Mouse (Mus musculus): ENCODE data around the gene Gfod1. TPM values are rescaled to one million over a fixed set of nuclear protein-coding genes. Genes with fewer than 3 reads are reported as not detected.

The Gfod1 gene
- polyA plus RNA-seq, 1 experiment from 2014 or later = 3.8 TPM

DNA sequence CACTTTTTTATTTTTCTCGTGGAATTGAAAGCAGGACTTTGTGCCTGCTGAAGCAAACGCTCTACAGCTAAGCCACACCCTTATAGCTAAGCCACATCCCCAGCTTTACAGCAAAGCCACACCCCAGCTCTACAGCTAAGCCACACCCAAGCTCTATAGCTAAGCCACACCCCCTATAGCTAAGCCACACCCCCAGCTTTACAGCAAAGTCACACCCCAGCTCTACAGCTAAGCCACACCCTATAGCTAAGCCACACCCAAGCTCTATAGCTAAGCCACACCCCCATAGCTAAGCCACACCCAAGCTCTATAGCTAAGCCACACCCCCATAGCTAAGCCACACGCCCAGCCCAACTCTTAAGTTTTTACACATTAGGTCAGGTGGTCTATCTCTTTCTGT, 42.7 kb downstream of the Gfod1 start:
- Histone ChIP-seq H3K9me3 (ENCODE audit: control insufficient read depth, low read length) (no peaks in the 10 kb centered on the region), H3K27ac (ENCODE audit: low read depth, low read length) (no peak overlapping the region), H3K27me3 (ENCODE audit: control insufficient read depth, insufficient read depth, low read length) (no peaks in the 10 kb centered on the region), H3K4me1 (ENCODE audit: control insufficient read depth, insufficient read depth, low read length) (no peaks in the 10 kb centered on the region), H3K4me3 (ENCODE audit: low read depth, low read length) (no peak overlapping the region), H3K36me3 (ENCODE audit: control insufficient read depth, insufficient read depth, low read length) (no peaks in the 10 kb centered on the region), H3K9ac (replicated peaks; ENCODE audit: low read depth, low read length) (no peak overlapping the region), H3K4me2 (ENCODE audit: low read depth, low read length) (no peak overlapping the region)
- 71% methylated on average over 3 of the region's 3 CpGs for WGBS
- ATAC-seq (ENCODE audit: low read depth) = no peak

DNA sequence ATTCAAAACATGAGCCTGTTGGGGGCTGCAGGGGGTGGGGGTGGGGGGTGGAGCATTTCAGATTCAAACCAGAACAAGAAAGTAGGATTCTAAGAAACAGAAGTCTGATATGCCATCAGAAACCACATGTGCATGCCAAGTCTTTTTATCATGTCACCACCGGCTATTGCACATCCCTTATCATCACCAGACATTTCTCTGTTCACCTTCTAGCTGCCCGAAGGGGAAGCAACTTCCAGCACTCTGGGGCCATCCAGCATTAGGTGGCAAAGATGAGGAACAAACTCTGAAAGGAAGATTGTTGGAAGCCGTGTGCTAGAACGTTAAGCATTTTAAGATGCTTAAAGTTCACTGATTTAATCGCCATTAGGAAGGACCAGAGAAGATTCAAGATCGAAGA, 43.2 kb downstream of the Gfod1 start:
- H3K27me3 ChIP-seq (ENCODE audit: control insufficient read depth, insufficient read depth, low read length) = no peaks in the 10 kb centered on the region
- no peak for ATAC-seq (ENCODE audit: low read depth)

DNA sequence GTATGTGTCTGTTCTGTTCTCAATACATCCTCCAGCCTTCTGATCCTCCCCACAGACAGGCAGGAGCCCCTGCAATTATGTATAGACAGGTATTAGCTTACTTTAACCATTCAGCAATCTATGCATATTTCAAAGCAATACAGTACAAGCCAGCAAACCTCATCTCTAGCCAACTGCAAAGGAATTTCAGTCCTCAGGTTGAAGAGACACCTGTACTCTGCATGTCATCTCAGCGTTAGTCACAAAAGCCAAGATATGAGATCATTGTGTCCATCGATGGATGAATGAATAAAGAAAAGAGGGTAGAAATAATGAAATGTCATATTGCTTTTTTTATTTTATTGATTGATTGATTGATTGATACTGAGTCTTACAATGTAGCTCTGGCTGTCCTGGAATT, 47.5 kb downstream of the Gfod1 start:
- WGBS = 90% methylated on average over 2 of the region's 2 CpGs
- Histone ChIP-seq H3K4me3 (ENCODE audit: low read depth, low read length) (no peak overlapping the region), H3K9ac (replicated peaks; ENCODE audit: low read depth, low read length) (no peak overlapping the region), H3K36me3 (ENCODE audit: control insufficient read depth, insufficient read depth, low read length) (no peaks in the 10 kb centered on the region), H3K27me3 (ENCODE audit: control insufficient read depth, insufficient read depth, low read length) (no peaks in the 10 kb centered on the region), H3K4me1 (ENCODE audit: control insufficient read depth, insufficient read depth, low read length) (no peaks in the 10 kb centered on the region), H3K9me3 (ENCODE audit: control insufficient read depth, low read length) (no peaks in the 10 kb centered on the region), H3K4me2 (ENCODE audit: low read depth, low read length) (no peak overlapping the region), H3K27ac (ENCODE audit: low read depth, low read length) (no peak overlapping the region)
- ATAC-seq (ENCODE audit: low read depth) = no peak

More for the DNA sequence above, 43.2 kb downstream of the Gfod1 start:
- H3K27ac ChIP-seq (ENCODE audit: low read depth, low read length) = no peak overlapping the region
- no peaks in the 10 kb centered on the region for H3K9me3 ChIP-seq (ENCODE audit: control insufficient read depth, low read length)
- H3K9ac ChIP-seq (replicated peaks; ENCODE audit: low read depth, low read length) = no peak overlapping the region
- WGBS = 79% methylated on average over 6 of the region's 6 CpGs
- H3K4me3 ChIP-seq (ENCODE audit: low read depth, low read length) = no peak overlapping the region
- H3K36me3 ChIP-seq (ENCODE audit: control insufficient read depth, insufficient read depth, low read length) = no peaks in the 10 kb centered on the region
- no peak overlapping the region for H3K4me2 ChIP-seq (ENCODE audit: low read depth, low read length)
- no peaks in the 10 kb centered on the region for H3K4me1 ChIP-seq (ENCODE audit: control insufficient read depth, insufficient read depth, low read length)

DNA sequence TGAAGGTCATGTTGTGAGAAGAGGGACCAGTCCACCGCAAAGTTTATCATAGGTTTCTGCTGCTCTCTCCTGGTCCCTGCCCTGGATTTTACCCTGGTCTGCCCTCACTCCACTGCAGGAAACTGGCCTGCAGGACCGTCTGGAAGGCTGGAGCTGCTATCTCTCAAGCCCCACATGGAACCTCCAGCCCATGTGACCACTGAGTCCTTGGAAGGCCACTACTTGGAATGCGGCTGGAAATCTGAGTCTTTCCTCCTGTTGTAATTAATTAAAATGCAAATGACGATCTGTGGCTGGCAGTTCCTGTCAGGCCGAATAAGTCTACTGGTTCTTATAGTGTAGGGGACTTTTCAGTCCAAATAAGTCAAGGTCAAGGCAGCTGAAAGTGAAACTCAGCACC, 50.4 kb downstream of the Gfod1 start:
- no peak overlapping the region for H3K27ac ChIP-seq (ENCODE audit: low read depth, low read length)
- no peak overlapping the region for H3K4me3 ChIP-seq (ENCODE audit: low read depth, low read length)
- no peaks in the 10 kb centered on the region for H3K27me3 ChIP-seq (ENCODE audit: control insufficient read depth, insufficient read depth, low read length)
- no peaks in the 10 kb centered on the region for H3K4me1 ChIP-seq (ENCODE audit: control insufficient read depth, insufficient read depth, low read length)
- 60% methylated on average over 5 of the region's 5 CpGs for WGBS
- no peak overlapping the region for H3K9ac ChIP-seq (replicated peaks; ENCODE audit: low read depth, low read length)
- no peak for ATAC-seq (ENCODE audit: low read depth)
- H3K4me2 ChIP-seq (ENCODE audit: low read depth, low read length) = no peak overlapping the region
- no peaks in the 10 kb centered on the region for H3K36me3 ChIP-seq (ENCODE audit: control insufficient read depth, insufficient read depth, low read length)
- no peaks in the 10 kb centered on the region for H3K9me3 ChIP-seq (ENCODE audit: control insufficient read depth, low read length)

DNA sequence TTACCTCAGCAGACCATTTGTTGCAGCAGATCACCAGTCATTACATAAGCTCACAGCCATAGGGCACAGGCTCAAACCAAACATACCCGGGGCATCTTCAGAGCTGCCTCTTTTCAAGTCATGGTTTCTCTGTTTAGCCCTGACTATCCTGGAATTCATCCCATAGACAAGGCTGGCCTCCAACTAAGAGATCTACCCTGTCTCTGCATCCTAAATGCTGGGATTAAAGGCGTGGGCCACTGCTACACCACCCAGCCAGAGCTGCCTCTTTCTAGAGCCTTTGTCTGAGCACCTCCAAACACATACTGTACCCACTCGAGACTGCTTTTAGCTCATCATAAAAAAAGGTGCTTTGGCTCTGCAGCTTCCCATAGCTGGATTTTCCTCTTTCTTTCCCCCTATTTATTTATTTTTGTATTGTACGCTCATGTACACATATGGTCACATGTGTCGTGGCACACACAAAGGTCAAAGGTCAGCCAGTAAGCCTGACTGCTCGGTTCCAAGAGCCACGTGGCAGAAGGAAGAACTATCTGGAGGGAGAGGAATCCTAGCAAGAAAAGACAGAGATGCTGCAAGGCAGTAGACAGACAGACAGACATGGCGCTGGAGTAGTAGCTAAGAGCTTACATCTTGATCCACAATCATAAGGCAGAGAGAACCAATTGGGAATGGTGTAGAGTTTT, 51.7 kb downstream of the Gfod1 start:
- Histone ChIP-seq H3K27me3 (ENCODE audit: control insufficient read depth, insufficient read depth, low read length) (no peaks in the 10 kb centered on the region), H3K9ac (replicated peaks; ENCODE audit: low read depth, low read length) (no peak overlapping the region), H3K4me3 (ENCODE audit: low read depth, low read length) (no peak overlapping the region), H3K36me3 (ENCODE audit: control insufficient read depth, insufficient read depth, low read length) (no peaks in the 10 kb centered on the region), H3K4me1 (ENCODE audit: control insufficient read depth, insufficient read depth, low read length) (no peaks in the 10 kb centered on the region), H3K4me2 (ENCODE audit: low read depth, low read length) (no peak overlapping the region), H3K27ac (ENCODE audit: low read depth, low read length) (no peak overlapping the region), H3K9me3 (ENCODE audit: control insufficient read depth, low read length) (no peaks in the 10 kb centered on the region)
- ATAC-seq (ENCODE audit: low read depth) = no peak
- WGBS = 87% methylated on average over 8 of the region's 8 CpGs

DNA sequence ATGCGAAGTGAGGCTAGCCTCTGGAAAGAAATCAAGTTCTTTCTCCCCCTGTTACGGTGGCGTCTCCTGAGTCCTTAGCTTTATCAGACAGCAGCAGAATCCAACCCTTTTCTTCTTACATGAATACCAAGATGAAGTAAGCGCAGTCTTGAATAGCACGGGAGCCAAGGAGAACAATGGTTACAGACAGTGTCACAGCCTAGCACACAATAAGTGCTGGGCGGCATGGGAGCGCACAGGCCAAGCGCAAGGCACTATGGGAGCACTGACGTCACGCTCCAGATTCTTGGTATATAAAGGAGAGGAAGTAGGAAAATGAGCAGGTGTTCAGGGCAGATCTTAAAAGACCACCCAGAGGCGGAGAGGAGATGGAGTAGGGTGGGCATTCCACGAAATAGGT, 52.6 kb downstream of the Gfod1 start:
- WGBS = 66% methylated on average over 12 of the region's 12 CpGs
- no peak for ATAC-seq (ENCODE audit: low read depth)
- Histone ChIP-seq H3K27me3 (ENCODE audit: control insufficient read depth, insufficient read depth, low read length) (no peaks in the 10 kb centered on the region), H3K9ac (replicated peaks; ENCODE audit: low read depth, low read length) (no peak overlapping the region), H3K4me1 (ENCODE audit: control insufficient read depth, insufficient read depth, low read length) (no peaks in the 10 kb centered on the region), H3K4me2 (ENCODE audit: low read depth, low read length) (no peak overlapping the region), H3K36me3 (ENCODE audit: control insufficient read depth, insufficient read depth, low read length) (no peaks in the 10 kb centered on the region), H3K4me3 (ENCODE audit: low read depth, low read length) (no peak overlapping the region), H3K27ac (ENCODE audit: low read depth, low read length) (no peak overlapping the region), H3K9me3 (ENCODE audit: control insufficient read depth, low read length) (no peaks in the 10 kb centered on the region)

DNA sequence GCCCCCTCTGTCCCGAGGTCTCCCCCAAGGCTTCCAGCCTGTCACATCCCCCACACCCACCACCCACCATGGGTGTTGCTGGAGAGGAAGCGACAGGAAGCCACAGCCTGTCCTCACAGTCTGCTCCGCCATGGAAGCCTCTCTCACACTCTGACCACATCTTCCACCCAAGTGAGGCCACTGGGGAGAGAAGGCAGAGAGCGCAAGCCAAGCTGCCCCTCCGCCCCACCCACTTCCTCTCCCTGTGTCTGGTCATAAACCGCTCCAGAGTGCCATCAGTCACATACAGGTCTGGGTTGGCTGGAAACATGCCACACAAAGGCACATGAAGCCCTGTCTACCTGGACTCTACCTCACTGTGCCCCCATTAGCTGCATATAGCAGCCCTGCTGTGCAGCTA, 53.3 kb downstream of the Gfod1 start:
- WGBS = 79% methylated on average over 6 of the region's 6 CpGs
- H3K27ac ChIP-seq (ENCODE audit: low read depth, low read length) = no peak overlapping the region
- H3K9me3 ChIP-seq (ENCODE audit: control insufficient read depth, low read length) = no peaks in the 10 kb centered on the region
- H3K4me3 ChIP-seq (ENCODE audit: low read depth, low read length) = no peak overlapping the region
- no peak overlapping the region for H3K4me2 ChIP-seq (ENCODE audit: low read depth, low read length)
- no peaks in the 10 kb centered on the region for H3K36me3 ChIP-seq (ENCODE audit: control insufficient read depth, insufficient read depth, low read length)
- H3K9ac ChIP-seq (replicated peaks; ENCODE audit: low read depth, low read length) = no peak overlapping the region
- ATAC-seq (ENCODE audit: low read depth) = no peak
- no peaks in the 10 kb centered on the region for H3K27me3 ChIP-seq (ENCODE audit: control insufficient read depth, insufficient read depth, low read length)
- no peaks in the 10 kb centered on the region for H3K4me1 ChIP-seq (ENCODE audit: control insufficient read depth, insufficient read depth, low read length)

DNA sequence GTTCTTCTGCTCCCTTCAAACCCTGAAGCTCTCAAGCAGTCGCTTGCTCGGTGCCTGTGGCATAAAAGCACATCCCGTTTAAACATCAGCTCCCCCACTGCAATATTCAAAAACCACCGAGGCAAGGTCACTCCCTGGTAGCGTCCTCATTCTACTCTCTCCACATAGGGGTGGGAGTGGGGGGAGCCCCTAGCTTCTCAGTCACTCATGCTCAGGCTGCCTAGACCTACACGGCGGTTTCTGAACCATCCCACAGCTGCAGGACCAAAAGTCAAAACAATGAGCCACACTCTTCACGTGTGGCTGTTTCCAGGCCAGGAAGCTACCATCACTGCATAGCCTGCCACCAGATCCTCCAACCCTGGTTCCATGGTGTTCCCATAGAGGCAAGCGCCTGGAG, 53.9 kb downstream of the Gfod1 start:
- 90% methylated on average over 9 of the region's 9 CpGs for WGBS
- no peak overlapping the region for H3K4me3 ChIP-seq (ENCODE audit: low read depth, low read length)

DNA sequence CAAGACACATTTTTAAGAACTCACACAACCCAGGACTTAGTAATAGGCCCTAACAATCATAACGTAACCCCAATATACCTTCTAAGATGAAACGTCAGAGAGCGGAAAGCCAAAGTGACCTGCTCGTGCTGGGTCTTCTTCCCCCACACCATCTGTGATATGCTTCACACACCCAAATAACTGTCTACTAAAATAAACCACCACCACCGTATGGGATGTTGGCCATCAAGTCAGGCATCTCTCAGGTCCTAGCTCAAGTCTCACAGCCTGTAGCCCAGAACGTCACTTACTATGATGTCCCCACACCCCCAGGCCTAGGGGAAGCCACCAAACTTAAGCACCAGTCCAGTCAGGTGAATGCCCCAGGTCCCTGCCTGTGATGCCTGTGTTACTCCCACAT, 55.6 kb downstream of the Gfod1 start:
- no peak overlapping the region for H3K27ac ChIP-seq (ENCODE audit: low read depth, low read length)
- ATAC-seq (ENCODE audit: low read depth) = no peak
- WGBS = 92% methylated on average over 6 of the region's 6 CpGs
- H3K4me3 ChIP-seq (ENCODE audit: low read depth, low read length) = no peak overlapping the region
- H3K4me1 ChIP-seq (ENCODE audit: control insufficient read depth, insufficient read depth, low read length) = no peaks in the 10 kb centered on the region
- H3K4me2 ChIP-seq (ENCODE audit: low read depth, low read length) = no peak overlapping the region
- no peaks in the 10 kb centered on the region for H3K9me3 ChIP-seq (ENCODE audit: control insufficient read depth, low read length)
- no peaks in the 10 kb centered on the region for H3K36me3 ChIP-seq (ENCODE audit: control insufficient read depth, insufficient read depth, low read length)
- H3K27me3 ChIP-seq (ENCODE audit: control insufficient read depth, insufficient read depth, low read length) = no peaks in the 10 kb centered on the region
- no peak overlapping the region for H3K9ac ChIP-seq (replicated peaks; ENCODE audit: low read depth, low read length)

More for the DNA sequence above, 53.9 kb downstream of the Gfod1 start:
- Histone ChIP-seq H3K9me3 (ENCODE audit: control insufficient read depth, low read length) (no peaks in the 10 kb centered on the region), H3K27me3 (ENCODE audit: control insufficient read depth, insufficient read depth, low read length) (no peaks in the 10 kb centered on the region), H3K27ac (ENCODE audit: low read depth, low read length) (no peak overlapping the region), H3K36me3 (ENCODE audit: control insufficient read depth, insufficient read depth, low read length) (no peaks in the 10 kb centered on the region), H3K4me1 (ENCODE audit: control insufficient read depth, insufficient read depth, low read length) (no peaks in the 10 kb centered on the region), H3K9ac (replicated peaks; ENCODE audit: low read depth, low read length) (no peak overlapping the region), H3K4me2 (ENCODE audit: low read depth, low read length) (no peak overlapping the region)
- no peak for ATAC-seq (ENCODE audit: low read depth)

Data from neural tube, embryonic 14.5 days (tissue).